Mouse (Mus musculus) left cerebral cortex, adult 11 months (tissue): ENCODE measurements at regions not wholly inside any gene's neighbourhood (a gene's known extent, or its start where the extent isn't known, plus 50 kb on each side); places are given as distances from the start of the nearest gene placed in this dataset.

Source experiments
- DNase-seq: peaks from one replicate; pipeline ENCODE4 v3.0.0; 2022; ENCODE audit warnings: low spot score

- DNase-seq, result no peak
Measured at GRCm38 (mm10) chr14:25377091-25377490, 81.9 kb upstream of the Zmiz1 start.

GRCm38 (mm10) chr14:25377554-25377899 lies 81.5 kb upstream of the Zmiz1 start:
- no peak for DNase-seq

GRCm38 (mm10) chr14:25377900-25378716 lies 80.9 kb upstream of the Zmiz1 start:
- peak; percentile 85 for DNase-seq

GRCm38 (mm10) chr14:25378717-25379224 lies 80.2 kb upstream of the Zmiz1 start:
- DNase-seq, result no peak

- no peak for DNase-seq
Measured at GRCm38 (mm10) chr14:25383169-25383824, 75.7 kb upstream of the Zmiz1 start.

- DNase-seq, result no peak
Measured at GRCm38 (mm10) chr14:25385644-25386043, 73.3 kb upstream of the Zmiz1 start.

- DNase-seq, result no peak
Measured at GRCm38 (mm10) chr14:25387780-25388179, 71.2 kb upstream of the Zmiz1 start.

- DNase-seq, result no peak
Measured at GRCm38 (mm10) chr14:25389314-25389713, 69.7 kb upstream of the Zmiz1 start.

GRCm38 (mm10) chr14:25392412-25392811 lies 66.6 kb upstream of the Zmiz1 start:
- DNase-seq, result no peak

GRCm38 (mm10) chr14:25392940-25393339 lies 66.0 kb upstream of the Zmiz1 start:
- no peak for DNase-seq

- no peak for DNase-seq
Measured at GRCm38 (mm10) chr14:25394931-25395330, 64.1 kb upstream of the Zmiz1 start.

GRCm38 (mm10) chr14:25396990-25397531 lies 61.9 kb upstream of the Zmiz1 start:
- no peak for DNase-seq

- no peak for DNase-seq
Measured at GRCm38 (mm10) chr14:25397751-25398150, 61.2 kb upstream of the Zmiz1 start.

GRCm38 (mm10) chr14:25398745-25399144 lies 60.2 kb upstream of the Zmiz1 start:
- DNase-seq, result no peak

- no peak for DNase-seq
Measured at GRCm38 (mm10) chr14:25399286-25399685, 59.7 kb upstream of the Zmiz1 start.

- no peak for DNase-seq
Measured at GRCm38 (mm10) chr14:25401104-25401963, 57.7 kb upstream of the Zmiz1 start.

- DNase-seq, result no peak
Measured at GRCm38 (mm10) chr14:25402409-25402808, 56.6 kb upstream of the Zmiz1 start.

GRCm38 (mm10) chr14:25405191-25405590 lies 53.8 kb upstream of the Zmiz1 start:
- DNase-seq, result no peak

- no peak for DNase-seq
Measured at GRCm38 (mm10) chr14:25406059-25406458, 52.9 kb upstream of the Zmiz1 start.

GRCm38 (mm10) chr14:25406613-25407012 lies 52.4 kb upstream of the Zmiz1 start:
- no peak for DNase-seq

GRCm38 (mm10) chr14:25407111-25407510 lies 51.9 kb upstream of the Zmiz1 start:
- DNase-seq, result no peak
